Mouse (Mus musculus): Measurements from ENCODE around the gene Picalm. TPM values are rescaled to one million over a fixed set of nuclear protein-coding genes. Genes with fewer than 3 reads are reported as not detected.
"Not testable (repeated sequence)": the region's sequence is repeated elsewhere in the genome, so short reads cannot be mapped to it uniquely, and the experiment has no call there.

The Picalm gene
- total RNA-seq, 2 experiments from 2014 or later, result 72.1 to 94.6 TPM

- DNase-seq (ENCODE audit: low spot score), result no peak
Measured at GRCm38 (mm10) chr7:90203914-90204313, 73.9 kb downstream of the Picalm start.

DNA sequence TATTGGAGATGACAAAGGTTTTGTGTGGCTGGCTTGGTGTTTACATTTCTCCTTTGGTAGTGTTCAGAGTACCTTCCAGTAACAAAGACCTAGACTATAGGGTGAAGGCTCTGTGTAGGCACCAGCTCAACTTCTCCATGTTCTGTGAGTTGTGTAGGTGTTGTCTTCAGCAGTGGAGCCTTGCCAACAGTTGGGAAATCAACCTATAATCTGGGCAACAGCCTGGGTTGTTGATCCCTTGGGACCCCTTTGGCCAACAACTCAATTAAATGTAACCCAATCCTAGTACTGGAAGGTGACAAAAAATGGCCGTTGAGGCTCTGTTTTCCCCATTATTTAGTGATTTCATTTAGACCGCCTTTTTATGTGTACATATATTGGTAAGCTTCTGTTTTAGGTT, 80.1 kb downstream of the Picalm start:
- DNase-seq (ENCODE audit: low spot score), result peak; percentile 39

DNA sequence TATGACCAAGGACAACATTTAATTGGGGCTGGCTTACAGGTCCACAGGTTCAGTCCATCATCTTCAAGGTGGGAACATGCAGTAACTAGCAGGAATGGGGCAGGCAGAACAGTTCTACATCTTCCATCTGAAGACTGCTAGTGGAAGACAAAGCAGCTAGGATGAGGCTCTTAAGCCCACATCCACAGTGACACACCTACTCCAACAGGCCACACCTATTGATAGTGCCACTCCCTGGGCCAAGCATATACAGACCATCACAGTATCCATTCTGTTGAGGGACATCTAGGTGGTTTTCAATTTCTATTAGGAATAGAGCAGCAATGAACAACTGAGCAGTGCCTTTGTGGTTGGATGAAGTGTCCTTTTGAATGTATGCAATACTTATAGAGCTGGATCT, 80.9 kb downstream of the Picalm start:
- DNase-seq (ENCODE audit: low spot score), result no peak

DNA sequence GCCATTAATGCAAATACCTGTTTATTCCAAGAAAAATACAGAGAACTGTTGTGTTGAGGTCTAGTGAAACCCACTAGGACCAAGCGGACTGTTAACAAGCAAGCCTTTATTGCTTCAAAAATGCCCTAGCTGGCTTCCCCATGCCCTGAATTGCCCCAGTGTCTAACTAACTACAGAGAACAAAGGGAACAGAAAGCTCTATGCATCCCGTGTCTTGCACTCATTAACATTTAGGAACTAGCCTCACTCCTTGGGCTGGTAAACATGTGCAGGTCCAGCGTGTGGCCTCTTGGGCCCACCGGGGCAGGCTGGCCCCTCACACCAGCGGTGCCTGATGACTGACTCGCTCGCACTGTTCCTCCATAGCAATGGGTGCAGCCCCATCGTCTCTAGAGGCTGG, 86.5 kb downstream of the Picalm start:
- DNase-seq (ENCODE audit: low spot score), result no peak

GRCm38 (mm10) chr7:90218122-90218521, 88.1 kb downstream of the Picalm start:
- no peak for DNase-seq (ENCODE audit: low spot score)

DNA sequence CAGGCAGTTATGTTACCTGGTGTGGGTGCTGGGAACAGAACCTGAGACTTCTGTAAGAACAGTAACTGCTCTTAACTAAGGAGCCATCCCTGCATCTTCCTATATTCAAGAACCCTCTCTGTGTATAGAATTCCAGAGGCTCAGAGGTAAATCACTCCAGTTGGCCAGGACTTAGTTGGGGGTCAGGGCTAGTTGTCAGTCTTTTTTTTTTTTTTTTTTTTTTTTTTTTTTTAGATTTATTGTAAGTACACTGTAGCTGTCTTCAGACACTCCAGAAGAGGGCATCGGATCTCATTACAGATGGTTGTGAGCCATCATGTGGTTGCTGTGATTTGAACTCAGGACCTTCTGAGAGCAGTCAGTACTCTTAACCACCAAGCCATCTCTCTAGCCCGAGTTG, 91.5 kb downstream of the Picalm start:
- no peak for DNase-seq (ENCODE audit: low spot score)

- DNase-seq (ENCODE audit: low spot score), result no peak
Measured at GRCm38 (mm10) chr7:90228075-90228474, 98.1 kb downstream of the Picalm start.

DNA sequence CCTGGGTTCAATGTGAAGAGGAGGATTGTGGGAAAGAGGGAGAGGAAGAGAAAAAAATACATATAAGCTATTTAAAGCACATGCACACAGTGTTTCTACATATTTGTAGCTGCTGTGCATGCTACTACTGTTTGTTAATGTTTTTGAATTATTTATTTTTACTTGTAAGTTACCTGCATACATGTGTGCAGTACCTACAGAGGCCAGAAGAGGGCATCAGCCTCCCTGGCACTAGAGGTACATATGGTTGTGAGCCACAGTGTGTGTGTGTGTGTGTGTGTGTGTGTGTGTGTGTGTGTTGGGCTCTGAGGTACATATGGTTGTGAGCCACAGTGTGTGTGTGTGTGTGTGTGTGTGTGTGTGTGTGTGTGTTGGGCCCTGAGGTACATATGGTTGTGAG, 98.9 kb downstream of the Picalm start:
- DNase-seq (ENCODE audit: low spot score), result not testable (repeated sequence)

- no peak for DNase-seq (ENCODE audit: low spot score)
Measured at GRCm38 (mm10) chr7:90231431-90231830, 101.4 kb downstream of the Picalm start.

- DNase-seq (ENCODE audit: low spot score), result peak; percentile 42
Measured at GRCm38 (mm10) chr7:90233921-90234320, 103.9 kb downstream of the Picalm start.

DNA sequence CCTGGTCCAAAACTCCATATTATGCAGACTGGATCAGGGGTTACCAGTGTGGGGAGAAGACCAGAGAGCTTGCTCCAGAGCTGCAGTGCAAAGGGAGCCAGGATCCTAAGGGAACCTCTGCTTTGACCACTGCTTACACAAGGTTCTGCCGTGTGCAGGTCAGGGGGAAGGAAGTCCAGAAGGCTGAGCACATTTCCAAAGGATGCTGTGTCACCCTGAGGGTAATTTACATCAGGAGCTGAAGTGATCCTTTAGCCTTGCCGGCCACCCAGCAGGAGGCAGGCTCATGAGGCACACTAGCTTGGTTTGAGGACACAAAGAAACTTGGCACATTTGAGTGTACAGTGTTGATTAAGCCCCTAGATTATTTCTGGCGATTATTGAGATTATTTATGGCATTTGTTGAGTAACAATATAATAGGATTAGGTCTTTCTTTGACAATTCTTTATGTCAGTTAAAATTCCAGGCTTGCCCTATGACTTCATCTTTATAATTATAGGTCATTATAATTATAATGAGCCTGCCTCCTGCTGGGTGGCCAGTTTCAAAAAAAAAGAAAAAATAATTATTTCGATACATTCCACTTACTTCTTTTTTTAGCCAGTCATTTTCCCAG, 106.4 kb downstream of the Picalm start:
- no peak for DNase-seq (ENCODE audit: low spot score)

DNA sequence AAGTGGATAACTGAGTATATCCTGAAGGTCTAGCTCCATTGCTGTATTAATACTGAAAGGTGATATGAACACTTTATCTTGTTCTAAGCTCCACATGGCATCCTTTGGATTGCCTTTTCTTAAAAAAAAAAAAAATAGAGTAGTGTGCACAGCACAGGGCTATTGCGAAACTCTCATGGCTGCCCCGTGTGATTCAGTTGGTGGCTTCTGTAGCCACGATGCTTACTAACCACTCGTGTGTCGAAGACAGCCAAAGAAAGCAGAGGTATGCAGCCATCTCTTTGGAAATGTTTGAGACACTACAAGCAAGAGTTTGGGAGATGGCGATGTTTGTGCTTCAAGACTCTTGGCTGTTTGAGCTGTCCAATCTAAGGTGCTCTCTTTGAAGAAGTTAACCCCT, 113.1 kb downstream of the Picalm start:
- no peak for DNase-seq (ENCODE audit: low spot score)

DNA sequence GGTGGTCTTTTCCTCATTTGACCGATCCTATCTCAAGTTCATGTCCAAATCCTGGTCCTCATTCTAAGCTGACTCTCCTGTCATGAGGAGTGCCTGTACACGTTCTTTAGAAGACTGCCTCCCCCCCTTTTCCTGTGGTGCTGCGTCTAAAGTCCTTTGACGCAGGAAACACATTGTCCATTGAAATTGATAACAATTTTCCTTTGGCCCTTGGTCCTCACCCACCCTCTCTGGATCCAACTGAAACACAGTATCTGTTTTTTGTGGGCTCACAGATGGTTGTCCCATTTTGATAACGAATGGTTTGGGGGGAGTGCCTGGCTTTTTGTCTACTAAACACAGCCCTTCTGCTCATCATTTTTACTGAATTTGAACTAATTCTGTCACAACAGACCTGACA, 113.6 kb downstream of the Picalm start:
- no peak for DNase-seq (ENCODE audit: low spot score)

- DNase-seq (ENCODE audit: low spot score), result peak; percentile 16
Measured at GRCm38 (mm10) chr7:90252946-90253345, 122.9 kb downstream of the Picalm start.

DNA sequence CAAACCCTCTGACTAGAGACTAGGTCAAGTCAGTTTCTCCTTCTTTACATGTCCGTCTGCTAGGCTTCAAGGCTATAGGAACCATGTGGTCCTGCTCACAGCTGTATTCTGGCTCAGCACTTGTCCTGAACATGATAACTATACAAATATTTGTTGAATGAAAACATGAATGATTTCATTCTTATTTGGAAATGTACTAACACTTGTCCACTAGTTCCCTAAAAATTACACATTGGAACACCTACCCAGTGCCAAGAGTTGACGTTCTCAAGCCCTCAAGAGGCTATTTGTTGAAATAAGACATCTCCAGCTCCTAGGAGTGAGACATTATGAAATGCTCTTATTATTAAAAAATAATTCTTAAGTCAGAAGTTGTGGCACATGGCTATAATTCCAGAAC, 128.7 kb downstream of the Picalm start:
- peak; percentile 44 for DNase-seq (ENCODE audit: low spot score)

GRCm38 (mm10) chr7:90259899-90260298, 129.9 kb downstream of the Picalm start:
- DNase-seq (ENCODE audit: low spot score), result no peak

GRCm38 (mm10) chr7:90261902-90262599, 132.0 kb downstream of the Picalm start:
- no peak for DNase-seq (ENCODE audit: low spot score)

Other genes starting within 250 kb of the Picalm start
- gene Ccdc81, start 226.6 kb upstream of the Picalm start, total RNA-seq (2021), result not detected
- gene Hikeshi, start 189.0 kb upstream of the Picalm start, total RNA-seq (2021), result 100 to 1,000 TPM; 116 to 119 TPM
- gene Eed, start 149.2 kb upstream of the Picalm start, total RNA-seq (2021), result 10 to 100 TPM; 32.5 to 40.9 TPM
- gene Ccdc83, start 135.6 kb downstream of the Picalm start, total RNA-seq (2021), result not detected
- 1 to 10 TPM; 3.4 to 3.7 TPM for gene Sytl2, start 172.0 kb downstream of the Picalm start, total RNA-seq (2021)